Mouse (Mus musculus) embryo, embryonic 10 days (tissue): ENCODE data around the gene Aplp1.
A peak's percentile ranks its signal among the peaks of the same experiment; 100 is the strongest.

Experiments
- DNase-seq: peaks from one replicate; pipeline ENCODE4 v3.0.0-alpha.2; 2015; ENCODE audit warnings: low spot score

The Aplp1 gene

DNA sequence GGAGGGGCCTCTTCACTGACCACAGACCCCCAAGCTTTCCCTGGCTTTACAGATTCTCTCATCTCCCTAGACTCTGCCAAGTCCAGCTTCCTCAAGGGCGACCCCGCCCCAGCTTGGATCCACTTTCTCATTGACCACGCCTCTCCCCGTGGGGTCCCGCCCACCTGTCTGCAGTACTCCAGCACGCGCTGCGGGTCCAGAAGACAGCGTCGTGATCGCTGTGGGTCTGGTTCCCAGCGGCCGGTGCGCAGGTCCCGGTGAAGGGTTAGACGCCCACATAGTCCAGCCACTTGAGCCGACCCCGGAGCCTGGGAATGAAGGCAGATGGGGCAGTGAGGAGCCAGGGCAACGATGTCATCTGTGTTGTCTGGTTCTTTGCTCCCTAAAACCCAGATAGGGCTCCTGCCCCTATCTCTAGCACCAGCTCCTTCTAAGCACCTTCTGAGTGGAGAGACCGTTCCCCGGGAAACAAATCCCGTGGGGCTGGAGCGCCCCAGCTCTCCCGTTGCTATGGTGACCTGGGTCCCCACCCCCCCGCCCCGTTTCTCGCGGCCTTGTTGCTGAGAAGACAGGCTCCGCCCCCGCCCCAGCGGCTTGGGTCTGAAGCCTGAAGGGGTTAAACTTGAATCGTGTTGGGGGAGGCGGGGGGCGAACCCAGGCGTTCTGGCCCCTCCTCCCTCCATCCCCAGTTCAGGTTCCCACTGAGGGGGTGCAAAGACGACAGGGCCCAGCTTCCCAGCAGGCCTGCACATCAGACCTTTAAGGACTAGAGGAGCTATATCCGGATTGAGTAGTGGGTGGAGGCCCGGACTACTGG, 973 bp downstream of the Aplp1 start:
- peak; percentile 73 for DNase-seq

DNA sequence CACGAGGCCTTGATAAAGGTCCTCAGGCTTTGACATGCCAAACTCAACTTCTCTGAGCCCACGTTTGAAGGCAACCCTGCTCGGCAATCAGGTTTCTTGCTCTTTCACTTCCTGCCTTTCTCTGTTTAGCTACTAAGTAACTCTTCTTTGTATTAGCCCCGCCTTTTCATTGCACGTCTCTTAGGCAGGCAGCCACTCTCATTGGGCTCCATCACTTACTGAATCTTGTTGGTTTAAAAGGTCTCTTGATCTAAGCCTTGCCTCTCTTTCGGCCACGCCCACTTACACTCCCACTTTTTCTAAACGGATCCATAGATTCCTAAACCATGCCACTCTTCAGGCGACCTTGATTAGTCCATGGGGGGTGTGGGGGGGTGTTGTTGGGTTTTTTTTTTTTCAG, 1.6 kb downstream of the Aplp1 start:
- DNase-seq, result no peak

DNA sequence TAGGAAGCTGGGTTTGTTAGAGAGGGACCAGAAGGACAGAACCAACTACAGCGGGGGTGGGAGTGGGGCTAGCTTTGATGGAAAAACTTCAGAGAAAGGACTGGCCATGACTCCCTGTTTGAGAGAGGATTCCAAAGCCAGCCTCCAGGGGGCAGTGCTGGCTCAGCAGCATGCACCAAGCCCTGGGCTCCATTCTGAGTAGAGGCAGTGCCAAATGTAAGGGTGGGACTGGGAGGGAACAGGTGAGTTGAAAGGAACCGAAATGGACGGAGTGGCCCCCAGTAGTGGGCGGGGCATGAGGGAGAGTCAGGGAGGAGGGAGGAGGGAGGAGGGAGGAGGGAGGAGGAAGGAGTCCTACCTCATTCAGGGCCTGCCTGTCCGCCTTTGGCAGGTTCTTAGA, 4.6 kb downstream of the Aplp1 start:
- peak; percentile 64 for DNase-seq

DNA sequence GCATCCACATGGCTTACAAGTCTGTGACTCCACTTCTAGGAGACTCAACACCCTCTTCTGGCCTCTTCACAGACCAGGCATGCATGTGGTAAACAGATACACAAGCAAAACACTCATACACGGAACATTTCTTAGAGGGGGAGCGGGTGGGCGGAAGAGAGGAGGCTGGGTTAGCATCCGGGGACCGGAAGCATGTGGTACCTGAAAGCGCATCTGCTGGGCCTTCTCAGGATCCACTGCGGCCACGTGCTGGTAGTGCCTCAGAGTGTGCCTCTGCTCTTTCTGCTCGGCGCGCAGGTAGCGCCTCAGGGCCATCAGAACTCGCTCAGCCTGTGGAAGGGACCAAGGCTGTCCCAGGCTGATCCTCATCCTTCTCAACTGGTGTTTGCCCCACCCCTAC, 5.6 kb downstream of the Aplp1 start:
- DNase-seq, result no peak

DNA sequence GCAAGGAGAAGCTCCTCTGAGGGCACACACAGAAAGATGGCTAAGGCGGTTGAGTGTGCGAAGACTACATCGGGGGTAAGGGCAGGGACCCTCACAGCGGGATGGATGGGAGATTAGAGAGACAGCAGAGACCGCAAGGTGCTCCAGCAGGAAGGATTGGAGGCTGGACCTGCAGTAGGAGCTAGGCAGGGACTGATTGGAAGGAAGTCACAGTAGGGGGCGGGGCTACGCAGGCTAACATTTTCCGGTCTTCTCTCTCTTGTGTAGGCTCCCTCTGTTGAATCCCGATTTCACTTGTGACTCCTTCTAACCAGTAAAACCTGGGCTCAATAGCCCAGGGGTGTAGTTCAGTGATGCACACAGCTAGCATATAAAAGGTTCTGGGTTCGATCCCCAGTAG, 8.5 kb downstream of the Aplp1 start:
- DNase-seq, result no peak

DNA sequence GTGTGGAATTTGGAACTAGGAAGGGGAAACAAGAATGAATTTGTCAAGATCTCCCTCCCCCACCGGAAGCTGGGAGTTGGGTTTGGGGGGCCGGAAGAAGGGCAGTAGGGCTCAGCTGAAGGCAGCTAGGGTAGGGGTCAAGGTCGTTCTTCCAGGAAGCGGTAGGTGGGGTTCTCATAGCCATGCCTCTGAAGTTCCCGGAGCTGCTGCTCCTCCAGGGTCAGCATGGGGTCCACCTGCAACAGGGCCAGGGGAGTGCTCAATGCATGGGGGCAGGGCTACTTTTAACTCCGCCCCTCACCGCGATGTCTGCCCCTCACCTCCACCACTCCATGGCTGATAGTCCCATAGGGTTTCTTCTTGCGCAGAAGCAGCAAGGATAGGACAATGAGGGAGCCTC, 10.2 kb downstream of the Aplp1 start:
- no peak for DNase-seq

DNA sequence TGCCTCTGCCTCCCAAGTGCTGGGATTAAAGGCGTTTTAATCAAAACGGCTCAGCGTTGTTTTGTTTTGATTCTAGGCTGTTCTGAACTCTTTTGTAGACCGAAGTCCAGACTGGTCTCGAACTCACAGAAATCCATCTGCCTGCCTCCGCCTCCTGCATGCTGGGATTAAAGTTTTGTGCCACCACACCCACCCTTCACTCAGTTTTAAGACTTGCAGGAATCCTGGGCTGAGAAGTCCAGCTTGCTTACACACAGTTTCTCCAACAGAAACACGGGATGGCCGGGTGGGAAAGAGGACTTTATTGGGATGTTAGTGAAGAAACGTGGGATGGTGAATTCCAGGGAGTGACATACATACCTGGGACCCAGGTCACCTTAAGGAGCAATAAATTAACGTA, 10.6 kb downstream of the Aplp1 start:
- DNase-seq, result no peak

DNA sequence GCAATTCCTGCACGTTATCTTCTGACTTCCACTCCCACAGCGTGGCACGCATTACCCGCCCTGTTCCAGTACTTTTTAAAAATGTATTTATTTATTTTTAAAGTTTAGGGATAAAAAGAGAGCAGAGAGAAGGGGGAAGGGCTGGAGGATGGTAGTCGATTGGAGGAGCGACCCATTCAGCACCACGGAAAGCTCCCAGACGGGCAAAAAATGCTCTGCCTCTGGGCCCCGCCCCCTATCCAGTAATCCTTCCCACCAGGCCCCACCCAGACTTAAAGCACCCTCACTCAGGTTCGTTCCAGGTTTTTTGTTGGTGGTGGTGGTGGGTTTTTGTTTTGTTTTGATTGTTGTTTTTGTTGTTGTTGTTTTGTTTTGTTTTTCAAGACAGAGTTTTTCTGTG, 11.1 kb downstream of the Aplp1 start:
- peak; percentile 48 for DNase-seq

DNA sequence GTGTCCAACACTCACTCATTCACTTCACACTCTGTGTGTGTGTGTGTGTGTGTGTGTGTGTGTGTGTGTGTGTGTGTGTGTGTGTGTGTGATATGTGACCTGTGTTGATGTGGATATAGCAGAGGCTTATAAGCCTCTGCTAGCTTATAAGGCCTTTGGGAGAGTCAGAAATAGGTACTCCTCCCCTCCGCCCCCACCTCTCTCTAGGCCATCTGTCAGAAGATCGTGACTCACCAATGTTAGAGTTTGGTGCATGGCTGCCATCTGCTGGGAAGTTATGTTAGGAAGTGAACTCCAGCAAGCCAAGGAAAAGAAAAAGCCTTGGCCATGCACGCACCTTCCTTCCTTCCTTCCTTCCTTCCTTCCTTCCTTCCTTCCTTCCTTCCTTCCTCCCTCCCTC, 13.5 kb downstream of the Aplp1 start:
- DNase-seq, result peak; percentile 77

DNA sequence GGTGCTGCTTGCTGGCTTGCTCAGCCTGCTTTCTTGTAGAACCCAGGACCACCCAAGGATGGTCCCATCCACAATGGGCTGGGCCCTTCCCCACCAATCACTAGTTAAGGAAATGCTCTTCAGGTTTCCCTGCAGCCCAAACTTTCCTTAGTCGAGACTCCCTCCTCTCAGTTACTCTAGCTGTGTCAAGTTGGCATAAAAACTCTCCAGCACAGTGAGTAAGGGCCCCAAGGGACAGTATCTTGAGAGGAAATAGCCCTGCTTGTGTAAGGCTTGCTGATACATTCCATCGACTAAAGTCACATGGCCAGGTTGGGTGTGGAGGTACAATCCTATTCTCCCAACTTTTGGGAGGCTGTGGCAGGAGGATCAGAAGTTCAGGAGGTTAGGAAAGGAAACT, 15.1 kb downstream of the Aplp1 start:
- DNase-seq, result no peak

DNA sequence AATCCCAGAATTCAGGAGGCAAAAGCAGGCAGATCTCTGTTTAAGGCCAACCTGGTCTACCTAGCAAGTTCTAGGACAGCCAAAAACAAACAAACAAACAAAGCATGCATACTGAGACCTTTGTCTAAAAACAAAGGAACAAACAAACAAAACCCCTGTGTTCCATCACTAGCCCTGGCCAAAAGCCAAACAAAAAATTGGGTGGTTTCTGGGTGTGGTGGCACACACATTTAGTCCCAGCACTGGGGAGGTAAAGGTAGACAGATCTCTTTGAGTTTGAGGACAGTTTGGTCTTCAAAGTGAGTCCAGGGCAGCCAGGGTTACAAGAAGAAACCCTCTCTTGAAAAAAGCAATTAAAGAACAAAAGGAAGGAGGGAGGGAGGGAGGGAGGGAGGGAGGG, 16.0 kb downstream of the Aplp1 start:
- DNase-seq, result no peak

DNA sequence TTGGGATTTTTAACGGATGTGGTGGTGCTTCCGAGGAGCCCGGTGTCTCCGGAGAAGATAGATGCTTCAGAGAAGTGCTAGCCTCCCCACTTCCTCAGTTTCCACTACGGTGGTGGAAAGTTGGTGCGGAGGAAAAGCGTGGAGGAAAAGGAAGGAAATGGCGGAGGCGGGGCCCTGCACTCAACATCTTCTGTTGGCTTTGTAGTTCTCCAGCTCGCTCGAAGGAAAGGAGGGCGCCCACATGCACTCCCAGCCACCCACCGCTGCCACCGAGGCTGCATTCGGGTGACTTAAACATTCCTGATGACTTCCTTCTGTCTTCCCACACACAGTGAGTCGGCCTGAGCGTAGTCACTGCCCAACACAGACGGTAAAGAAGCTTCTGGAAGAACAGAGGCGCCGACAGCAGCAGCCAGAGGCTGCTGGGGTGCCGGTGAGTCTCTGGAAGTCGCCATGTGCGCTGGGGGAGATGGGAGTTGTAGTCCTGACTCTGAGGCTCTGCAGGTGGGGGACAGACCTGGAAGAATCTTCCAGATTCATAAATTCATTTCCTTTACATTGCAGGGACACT, 22.2 kb downstream of the Aplp1 start:
- no peak for DNase-seq

DNA sequence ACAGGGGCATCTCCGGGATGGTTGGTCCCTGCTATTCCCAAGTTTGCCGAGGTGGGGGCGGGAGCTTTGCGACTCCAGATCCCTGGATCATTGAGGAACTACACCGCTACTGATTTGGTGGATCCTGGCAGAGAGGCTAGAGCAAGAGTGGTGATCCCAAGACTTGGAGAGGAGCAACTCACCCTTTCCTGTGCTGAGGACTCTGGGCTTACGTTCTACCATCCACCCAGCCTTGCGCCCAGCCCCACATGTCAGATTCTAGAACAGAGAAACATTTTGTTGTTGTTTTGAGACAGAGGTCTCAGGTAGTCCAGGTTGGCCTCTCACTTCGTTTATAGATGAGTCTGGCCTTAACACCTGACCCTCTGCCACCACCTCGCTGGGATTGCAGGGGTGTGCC, 22.8 kb downstream of the Aplp1 start:
- DNase-seq, result no peak

DNA sequence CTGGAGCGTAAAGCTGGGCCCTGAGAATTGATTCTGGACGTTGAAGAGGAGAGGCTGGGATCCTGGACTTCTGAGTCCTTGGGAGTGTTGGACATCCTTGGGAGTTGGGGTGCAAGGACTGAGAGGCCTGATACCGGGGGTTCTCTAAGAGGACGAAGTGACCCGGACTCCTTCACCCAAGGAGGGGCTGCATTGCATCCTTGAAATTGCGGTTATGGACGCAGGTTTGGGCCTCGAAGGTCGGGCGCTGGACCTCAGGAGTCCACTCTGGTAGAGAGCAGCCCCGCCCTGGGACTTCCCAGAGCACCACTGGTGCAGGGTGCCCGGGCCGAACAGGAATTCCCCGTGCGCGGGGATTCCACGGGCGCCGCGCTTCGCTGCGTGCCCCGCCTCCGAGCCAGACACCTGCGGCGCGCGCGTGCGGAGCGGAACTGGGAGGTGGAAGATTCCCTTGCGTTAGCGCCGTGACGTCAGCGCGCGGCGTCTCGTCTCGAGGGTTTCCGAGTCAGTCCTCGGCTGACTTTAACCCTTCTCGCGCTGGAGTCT, 23.4 kb downstream of the Aplp1 start:
- DNase-seq, result peak; percentile 96

DNA sequence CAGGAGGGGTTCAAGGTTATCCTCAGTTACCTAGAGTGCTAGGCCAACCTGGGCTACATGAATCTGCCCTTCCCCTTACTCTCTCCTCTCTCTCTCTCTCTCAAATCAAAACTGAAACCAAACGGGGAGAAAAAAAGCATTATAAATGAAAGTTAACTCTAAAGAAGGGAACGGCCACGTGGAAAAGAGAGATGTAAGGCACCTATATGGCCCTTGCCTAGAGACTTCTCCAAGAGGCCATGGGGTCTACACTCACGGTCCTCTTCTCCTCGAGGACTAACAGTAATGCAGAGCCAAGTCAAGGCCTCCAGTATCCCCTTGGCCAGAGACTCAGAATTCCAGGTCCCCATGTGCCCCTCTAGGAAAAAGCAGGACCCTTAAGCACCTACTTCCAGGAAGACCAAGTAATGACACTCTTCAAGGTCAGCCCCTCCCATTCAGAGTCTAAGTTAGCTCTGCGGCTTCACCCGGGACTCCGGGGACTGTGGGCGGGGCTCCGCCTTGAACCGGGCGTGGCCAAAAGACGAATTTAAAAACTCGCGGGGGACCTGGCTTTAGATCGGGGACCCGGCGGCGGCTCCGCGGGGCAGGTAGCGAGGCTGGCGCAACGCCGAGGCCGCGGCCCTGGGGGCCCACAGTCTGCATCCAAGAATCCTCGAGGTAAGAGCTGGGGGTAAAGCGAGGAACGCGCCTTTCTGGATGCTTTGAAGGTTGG, 24.0 kb downstream of the Aplp1 start, which contains the start of gene Nfkbid:
Nfkbid (plus strand) TSS at position 558 of the 715 bp plus-strand sequence.
- peak; percentile 29 for DNase-seq

DNA sequence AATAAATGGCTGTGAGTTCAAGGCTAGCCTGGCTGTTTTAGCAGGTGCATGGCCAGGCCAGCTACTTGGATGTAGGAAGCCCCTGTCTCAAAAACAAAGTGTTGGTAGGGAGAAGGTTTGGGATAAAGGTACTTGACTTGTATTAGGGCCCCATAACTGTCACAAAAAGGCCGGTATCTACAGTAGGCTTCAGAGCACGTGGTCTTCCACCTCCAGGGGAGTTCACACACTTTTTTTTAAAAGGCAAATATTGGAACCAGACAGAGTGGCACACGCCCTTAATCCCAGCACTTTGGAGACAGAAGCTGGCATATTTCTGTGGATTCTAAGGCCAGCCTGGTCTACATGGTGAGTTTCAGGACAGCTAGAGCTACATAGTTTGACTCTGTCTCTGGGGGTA, 24.7 kb downstream of the Aplp1 start:
- DNase-seq, result no peak

DNA sequence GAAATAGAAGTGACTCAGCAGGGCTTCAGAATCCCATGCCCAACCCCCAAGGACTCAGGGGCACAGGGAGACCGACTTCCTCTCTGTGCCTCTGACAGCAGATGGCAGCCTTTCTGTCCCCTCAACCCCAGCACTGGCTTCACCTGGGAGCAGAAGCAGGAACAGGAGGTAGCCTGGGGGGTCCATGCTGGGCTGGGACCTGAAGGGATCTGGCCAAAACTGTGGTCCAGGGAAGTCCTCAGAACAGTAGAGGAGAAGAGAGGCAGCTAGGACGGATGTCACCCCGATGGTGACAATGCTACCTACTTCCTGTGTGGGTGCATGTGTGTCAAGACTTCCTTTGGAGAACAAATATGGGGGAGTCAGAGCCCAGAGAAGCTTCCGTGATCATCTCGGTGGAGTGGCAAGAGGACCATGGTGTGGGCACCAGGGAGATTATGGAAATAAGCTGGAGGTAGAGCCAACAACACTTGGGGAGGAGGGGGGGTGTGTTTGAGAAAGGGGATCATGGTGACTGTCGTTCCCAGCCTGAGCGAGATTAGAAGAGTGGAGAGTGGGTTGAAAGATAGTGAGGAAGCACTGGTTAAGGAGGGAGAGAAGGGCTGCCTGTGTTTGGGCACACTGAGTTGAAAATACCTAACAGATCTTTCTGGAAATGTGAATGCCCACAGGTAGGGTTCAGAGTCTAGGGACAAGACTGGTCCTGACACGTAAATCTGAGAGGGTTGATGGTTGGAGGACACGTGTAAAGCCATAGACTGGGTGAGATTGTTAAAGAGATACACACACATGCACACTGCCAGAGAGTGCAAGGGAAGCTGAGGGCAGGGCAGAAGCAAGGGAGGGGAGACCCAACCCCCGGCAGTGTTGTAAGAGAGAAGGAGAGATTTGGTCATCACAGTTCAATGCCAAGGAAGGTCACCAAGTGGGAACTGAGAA, 25.5 kb downstream of the Aplp1 start, which contains the start of gene Hcst:
Hcst (minus strand) TSS at position 294 of the 939 bp plus-strand sequence.
- no peak for DNase-seq

DNA sequence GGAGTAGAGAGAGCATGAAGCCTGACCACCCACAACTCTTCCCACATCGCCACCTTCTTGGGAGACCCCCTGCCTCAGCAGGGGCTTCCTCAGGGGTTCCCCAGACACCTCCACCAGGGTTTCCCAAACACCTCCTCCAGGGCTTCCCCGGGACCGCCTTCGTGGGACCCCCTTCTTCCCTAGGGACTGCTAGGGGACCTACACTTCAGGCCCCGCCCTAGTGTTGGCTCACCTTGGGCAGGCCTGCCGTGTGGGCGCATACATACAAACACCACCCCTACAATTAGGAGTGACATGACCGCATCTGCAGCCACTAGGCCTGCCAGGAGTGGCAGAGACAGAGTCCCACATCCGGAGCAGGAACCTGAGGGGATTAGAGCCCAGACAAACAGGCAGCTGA, 27.5 kb downstream of the Aplp1 start:
- no peak for DNase-seq

DNA sequence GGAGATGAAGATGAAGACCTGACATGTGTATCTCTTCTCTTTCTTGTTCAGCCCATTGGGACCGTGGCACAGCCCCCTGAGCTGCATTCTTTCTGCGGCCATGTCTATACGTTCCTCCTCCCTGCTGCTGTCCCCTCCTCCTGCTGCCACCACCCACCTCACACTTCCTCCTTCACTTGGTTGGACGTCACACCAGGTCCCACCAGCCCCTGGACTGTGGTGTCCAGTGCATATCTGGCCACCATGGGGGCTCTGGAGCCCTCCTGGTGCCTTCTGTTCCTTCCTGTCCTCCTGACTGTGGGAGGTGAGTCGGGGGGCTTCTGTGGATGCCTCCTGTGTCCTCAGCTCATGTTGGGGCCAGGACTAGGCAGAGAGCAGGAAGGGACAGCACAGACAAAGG, 31.7 kb downstream of the Aplp1 start, which contains the start of gene Tyrobp:
Tyrobp (plus strand) TSS at position 165 of the 400 bp plus-strand sequence.
- no peak for DNase-seq

DNA sequence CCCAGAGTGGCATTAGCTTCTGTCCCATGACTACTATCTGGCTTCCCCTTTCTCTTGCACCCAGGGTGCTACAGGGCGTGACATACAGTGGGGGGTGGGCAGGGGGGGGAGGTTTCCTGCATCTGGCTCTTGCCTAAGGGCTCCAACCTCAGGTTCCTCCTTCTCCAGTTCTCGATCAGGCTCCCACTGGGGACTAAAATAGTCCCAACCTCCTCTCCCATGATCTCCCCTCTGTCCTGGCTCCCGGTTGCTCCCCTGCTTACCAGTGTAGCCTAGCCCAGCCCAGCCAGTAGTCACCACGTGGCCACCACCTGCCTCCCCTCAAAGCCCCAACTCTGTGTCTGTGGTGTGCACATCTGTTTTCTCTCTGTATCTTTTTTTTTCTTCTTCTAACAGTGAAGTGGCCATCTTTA, 32.6 kb downstream of the Aplp1 start:
- DNase-seq, result no peak

DNA sequence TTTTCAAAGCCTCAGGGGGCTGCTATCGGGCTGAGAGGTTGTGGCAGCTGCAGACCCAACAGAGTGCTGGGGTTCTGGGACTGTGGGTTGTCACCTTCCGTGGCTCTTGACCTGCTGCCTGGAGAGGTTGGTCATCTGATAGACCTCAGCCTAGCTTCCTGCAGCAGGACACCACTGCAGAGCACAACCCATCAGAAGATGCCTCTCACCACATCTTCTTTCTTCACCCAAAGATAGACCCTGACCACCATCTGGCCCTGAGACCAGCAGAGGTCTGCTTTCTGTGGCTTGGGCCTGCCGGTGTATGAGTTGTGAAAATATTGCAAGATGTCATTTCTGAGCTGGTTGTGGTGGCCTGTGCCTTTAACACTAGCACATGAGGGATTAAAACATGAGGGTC, 34.3 kb downstream of the Aplp1 start:
- no peak for DNase-seq

DNA sequence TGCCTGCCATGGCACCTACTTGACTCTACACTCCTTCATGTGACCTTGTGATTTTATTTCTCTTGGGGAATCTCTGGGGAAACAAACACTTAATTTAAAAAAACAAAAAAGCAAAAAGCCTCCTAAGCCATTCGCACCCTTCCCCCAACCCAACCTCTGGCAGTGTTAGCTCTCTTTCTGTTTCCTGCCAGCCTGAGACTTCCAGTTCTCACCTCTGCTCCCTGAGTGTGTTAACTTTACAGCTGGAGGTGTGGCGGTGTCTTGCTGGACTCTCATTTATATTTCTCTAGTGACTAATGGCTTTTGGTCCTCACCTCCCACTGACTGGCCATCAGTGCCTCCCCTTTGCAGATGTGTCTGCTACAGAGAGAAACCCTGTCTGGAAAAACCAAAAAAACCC, 35.5 kb downstream of the Aplp1 start:
- DNase-seq, result no peak
